Mouse (Mus musculus): ENCODE data around the gene Elof1.

Elof1 gene

DNA sequence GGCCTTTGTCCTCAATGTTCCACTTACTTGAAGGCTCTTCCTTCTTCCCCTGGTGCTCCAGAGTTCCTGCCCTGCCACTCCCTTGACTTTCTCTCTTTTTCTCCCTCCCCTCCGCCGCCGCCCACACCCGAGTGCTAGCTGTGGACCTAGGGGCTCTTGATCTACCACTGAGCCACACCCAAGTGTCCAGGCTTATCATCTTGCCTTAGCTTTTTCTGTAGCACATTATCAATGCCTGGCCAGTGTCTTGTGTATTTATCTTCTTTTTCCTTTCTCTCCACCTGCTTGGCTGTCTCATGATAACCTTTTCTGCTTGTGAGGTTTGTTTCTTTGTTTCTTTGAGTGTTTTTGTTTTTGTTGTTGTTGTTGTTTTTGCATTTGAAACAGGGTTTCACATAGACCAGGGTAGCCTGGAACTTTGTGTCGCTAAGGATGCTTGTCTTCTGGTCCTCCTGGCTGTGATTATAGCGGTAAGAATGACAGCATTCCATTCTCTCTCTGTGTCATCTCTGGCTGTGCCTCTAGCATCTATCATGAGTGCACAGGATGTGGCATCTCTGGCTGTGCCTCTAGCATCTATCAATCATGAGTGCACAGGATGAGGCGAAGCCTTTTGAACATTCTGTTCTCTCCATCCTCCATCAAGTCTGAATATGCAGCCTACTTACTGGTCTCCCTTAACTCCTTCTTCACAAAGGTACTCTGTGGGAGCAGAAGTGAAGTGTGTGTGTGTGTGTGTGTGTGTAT lies 18.8 kb upstream of the Elof1 start, which contains the start of gene Acp5:
Gene Acp5 (minus strand): TSS at position 68 of the 747 bp plus-strand sequence.
- DNase-seq: no peak

DNA sequence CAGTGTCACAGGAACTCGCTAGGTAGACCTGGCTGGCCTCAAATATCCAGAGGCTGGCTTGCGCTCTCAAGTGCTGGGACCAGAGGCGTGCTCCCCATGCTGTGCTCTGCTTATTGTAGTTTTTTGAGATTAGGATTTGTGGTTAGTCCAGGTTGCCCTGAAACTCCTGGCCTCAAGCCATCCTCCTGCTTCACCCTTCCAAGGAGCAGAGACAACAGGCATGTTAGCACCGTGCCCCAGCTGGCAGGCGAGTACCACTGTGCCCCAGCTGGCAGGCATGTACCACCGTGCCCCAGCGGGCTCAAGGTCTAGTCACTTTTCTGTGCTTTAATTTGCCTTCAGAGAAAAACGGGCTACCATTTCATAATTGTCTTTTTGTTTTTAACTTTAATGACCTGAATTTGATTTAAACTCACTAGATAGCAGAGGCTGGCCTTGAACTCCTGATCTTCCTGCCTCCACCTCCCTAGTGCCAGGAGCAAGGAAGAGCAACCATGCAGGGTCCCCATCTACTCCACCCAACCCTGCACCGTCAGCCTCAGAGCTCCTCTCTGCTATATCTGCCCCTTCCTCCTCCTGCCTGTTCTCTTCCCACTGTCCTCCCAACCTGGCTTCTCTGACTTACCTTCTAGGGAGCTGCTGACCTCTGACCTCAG lies 18.1 kb upstream of the Elof1 start:
- no peak for DNase-seq

DNA sequence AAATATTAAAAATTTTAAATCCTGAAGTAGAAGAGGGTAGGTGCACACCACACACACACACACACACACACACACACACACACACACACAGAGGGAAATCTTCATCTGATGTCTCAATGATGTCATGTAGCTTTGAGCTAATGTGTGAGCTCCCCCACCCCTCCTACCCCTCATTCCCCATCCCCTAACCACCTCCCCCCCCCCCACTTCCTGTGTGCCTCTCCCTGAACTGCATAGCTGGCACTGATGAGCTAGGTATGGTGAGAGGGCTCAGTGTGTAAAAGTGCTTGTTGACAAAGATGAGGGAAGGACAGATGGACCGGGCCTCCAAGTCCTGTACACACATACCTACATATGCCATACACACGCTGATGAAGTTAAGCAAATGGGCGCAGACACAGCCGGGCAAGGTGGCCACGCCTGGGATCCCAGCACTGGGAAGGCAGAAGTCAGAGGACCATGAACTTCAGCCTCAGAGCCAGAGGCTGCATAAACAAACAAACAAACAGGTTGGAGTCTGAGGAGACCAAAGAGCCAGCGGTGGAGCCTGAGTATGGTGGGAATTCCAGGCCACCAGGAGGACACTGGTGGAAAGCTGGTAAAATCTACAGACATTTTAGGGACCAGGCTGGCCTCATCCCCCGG lies 17.4 kb upstream of the Elof1 start:
- DNase-seq: no peak

DNA sequence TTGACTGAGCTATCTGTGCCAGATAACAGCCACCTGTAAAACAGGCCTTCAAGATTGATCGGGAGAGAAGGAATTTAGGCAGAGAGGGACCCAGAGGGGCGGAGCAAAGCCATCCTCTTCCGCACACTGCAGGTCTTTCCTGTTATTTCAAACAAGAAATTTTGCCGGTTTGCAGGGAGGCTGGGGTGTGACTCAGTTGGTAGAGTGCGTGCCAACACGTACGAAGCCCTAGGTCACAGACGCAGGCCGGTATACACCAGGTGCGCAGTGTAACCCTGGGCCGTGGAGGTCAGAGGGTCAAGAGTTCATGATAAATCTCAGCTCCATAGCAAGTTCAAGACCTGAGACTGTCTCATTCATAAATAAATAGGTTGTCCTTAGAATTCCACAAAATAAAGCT lies 15.2 kb upstream of the Elof1 start:
- DNase-seq: no peak

DNA sequence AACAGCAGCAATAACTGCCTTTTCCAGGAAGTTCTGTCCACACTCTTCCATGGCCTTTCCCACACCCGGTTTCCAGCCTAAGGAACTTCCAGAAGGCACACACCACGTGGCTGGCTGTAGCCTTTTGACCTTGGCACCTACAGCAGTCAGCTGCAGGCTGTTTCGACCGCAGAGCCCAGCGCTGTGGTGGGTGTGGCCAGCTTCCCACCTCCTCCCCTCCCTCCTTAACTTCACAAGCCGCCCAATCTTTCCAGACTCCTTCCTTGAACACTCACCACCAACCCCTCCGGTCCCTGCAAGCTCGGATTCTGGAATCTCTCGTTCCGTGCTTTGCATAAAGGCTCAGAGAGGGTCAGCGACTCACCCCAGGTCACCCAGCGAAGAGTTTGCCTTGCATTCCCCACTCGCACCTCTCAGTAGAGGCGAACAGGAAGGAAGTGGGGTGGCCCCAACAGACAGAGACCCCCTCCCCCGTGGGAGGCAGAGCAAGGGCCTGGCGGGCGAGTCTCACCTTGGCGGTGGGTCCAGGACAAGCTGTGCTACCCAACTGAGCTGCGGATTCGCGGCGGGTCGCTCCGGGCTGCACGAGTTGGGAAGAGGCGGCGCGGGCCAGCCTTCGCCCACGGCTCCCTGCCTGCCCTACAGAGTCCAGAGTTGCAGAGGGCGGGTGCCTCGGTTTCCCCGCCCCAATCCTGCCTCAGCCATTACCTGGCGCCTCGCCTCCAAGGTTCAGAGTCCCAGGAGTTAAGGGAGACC lies 14.4 kb upstream of the Elof1 start:
- DNase-seq: peak; percentile 96

DNA sequence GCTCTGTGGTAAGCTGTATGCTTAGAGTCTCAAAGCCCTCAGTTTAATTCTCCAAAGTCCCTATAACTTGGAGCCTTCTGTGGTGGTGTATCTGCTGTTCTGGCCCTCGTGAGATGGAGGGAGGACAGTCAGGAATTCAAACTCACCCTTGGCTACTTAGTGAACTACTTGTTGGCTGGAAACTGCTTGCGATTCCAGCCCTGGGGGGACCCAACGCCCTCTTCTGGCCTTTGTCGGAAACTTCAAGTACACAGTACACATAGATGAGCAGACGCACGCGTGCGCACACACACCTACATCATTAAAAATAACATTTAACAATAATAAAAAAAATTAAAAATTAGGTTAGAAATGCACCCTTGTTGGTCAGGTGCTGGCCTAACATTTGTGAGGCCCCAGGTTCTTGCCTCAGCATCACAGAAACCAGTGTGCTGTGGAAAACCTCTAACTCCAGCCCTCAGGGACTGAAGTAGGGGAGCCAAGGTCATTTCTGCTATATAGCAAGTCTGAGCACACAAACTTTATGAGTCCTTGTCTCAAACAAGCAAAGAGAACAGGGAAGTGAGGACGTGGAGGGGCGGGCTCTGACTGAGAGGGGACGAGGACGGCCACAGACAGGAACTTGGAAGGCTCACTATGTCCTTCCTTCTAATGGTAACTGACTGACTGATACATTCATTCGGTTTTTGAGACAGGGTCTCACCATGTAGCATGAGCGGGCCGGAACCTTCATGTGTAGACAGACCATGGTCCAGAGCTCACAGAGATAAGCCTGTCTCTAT lies 8.5 kb upstream of the Elof1 start:
- DNase-seq: peak; percentile 93

DNA sequence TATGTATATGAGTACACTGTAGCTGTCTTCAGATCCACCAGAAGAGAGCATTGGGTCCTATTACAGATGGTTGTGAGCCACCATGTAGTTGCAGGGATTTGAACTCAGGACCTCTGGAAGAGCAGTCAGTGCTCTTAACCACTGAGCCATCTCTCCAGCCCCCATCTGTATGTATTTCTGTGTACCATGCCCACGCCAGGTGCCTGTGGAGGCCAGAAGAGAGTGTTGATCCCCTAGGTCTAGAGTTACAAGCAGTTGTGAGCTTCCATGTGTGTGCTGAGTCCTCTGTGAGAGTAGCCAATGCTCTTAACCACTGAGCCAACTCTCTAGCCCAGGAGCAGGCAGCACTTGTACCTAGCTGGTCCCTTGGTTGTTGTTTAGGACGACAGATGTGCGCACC lies 7.2 kb upstream of the Elof1 start:
- DNase-seq: no peak

DNA sequence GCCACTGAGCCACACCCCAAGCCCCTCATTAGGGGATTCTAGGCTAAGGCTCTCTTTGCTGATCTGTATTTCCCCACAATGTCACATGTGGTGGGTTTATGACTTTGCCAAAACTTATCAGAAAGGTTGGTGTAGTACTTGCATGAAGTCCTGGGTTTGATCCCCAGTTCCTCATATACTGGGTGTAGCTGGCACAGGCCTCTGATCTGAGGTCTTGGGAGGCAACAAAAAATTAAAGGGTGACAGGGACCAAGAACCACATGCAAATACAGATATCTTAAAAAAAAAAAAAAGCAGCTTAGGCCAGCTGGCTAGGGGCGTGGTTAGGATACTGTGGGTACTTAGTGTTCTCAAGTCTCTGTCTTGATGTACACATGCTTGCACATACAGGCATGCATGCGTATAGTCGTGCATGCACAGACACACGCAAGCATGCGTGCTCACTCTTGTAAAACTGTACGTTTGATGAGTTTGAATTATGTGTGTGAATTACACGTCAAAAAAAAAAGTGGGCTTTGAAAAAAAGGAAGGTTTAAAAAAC lies 6.2 kb upstream of the Elof1 start:
- no peak for DNase-seq

DNA sequence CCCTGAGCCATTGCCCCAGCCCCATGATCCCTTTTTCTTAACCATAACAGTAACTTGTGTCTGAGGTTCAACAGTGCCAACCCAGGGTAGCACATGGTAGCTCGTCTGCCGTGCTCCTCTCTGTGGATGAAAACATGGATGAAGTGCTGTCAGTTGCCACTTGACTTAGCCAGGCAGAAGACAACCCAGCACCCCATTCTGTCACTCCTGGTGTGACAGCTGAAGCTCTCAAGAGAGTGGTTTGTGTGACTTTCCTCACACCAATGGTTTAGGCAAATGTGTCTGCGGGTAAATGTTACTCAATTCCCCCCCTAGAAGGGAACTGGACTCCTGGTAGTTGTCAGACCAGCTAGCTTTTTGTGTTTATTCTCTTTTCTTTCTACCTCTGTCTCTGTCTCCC lies 5.0 kb upstream of the Elof1 start:
- no peak for DNase-seq

DNA sequence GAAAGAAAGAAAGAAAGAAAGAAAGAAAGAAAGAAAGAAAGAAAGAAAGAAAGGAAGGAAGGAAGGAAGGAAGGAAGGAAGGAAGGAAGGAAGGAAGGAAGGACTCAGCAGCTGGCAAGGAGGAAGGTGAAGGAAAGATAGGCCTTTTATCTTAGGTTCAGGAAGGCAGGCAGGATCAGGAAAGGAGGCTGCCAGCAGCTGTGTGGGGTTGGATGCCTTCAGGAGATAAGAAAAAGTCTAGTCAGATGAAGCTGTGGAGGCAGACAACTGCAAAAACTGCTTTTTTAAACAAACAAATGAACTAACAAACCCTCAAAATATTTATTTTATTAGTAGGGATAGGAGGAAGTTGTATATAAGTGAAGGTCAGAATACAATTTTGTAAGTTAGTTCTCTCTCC lies 4.6 kb upstream of the Elof1 start:
- DNase-seq: no peak

DNA sequence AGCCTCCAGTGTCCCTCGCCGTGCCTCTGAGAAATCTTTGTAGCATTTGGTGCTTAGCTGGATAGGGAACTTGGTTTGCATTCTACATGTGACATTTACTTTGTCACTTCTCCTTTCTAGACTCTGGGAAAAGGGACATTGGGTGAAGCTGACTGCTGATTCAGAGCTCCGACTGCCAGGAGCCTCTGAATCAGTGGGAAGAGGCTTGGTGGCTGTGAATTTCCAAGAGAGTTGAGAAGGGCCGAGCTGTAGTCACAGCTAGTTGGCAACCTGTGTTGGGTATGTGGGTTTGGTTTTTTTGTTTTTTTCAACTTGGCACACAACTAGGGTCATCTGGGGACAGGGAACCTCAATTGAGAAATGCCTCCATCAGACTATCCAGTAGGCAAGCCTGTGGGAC lies 2.6 kb upstream of the Elof1 start:
- peak; percentile 93 for DNase-seq

DNA sequence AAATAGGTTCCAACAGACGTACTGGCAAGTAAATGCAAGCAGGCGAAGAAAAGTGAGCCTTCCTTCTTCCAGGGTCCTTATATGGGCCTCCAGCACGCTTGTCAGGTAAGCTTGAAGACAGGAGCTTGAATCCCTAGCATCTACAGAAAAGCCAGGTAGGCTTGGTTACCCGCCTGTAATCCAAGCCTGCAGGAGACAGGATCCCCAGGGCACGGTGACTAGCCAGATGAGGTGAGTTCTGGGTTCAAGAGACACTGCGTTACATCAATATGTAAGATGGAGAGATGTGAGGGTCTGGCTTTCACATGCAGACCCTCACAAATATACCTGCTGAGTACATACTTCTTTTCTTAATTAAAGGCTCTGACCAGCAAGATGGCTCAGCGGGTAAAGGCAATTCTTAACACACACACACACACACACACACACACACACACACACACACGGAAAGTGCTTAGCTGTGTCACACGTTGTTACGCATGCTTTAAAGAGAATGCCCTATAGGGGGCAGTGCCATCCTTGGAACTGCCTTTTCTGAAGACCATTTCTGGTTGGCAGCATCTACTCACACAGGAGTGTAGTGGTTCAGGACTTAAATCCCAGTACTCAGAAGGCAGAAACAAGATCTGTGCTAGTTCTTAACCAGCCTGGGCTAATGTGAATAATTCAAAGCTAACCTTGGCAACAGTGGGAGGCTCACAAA lies 933 bp upstream of the Elof1 start:
- peak; percentile 87 for DNase-seq

DNA sequence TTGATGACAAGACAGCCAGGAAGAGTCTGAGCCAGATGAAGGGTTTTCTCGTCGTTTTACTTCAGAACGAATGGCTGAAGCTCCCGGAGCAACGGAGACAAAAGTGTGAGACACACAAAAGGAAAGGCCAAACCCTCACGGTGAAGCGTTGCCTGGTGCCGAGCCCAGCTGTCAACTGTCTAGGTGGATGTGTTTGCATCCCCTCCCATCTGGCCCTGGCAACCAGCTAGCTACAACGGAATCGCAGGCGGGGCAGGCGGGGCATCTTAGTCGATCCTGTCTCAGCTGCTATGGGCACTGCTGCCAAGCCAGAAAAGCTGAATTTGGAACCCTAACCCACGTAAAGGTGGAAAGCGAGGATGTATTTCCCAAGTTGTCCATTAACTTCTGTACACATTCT lies 886 bp downstream of the Elof1 start:
- no peak for DNase-seq

DNA sequence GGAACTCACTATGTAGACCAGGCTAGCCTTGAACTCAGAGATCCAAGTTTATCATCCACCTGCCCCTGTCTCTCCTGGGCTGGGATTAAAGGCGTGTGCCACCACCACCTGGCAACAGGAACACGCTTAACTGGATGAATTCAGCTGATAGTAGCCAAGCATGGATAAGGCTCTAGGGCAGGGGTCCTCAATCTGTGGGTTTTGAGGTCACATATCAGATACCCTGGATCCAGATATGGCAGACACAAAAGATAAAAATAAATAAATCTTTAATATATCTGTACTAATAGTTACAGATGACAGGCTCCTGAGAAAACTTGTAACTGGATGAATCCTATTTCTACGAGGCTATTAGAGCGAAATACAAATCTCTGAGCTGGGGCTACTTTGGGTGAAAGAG lies 1.3 kb downstream of the Elof1 start:
- no peak for DNase-seq

DNA sequence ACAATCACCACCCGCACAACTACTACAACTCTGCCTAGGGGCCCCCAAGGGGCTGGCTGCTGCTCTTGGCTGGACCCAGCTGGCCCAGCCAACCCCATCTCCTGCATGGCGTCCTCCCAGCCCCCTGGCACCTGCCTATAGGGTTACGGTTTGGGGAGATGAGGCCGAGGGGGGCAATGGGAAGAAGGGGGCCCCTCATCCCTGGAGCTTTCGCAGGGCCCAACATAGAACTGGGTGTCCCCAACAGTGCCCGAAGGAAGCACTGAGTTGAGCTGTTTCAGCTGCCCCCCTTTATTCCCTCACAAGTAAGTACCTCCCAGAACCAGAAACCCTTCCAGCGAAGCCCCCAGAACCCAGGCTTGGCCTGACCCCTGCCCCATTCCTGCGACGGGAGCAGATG lies 8.8 kb downstream of the Elof1 start:
- peak; percentile 91 for DNase-seq

DNA sequence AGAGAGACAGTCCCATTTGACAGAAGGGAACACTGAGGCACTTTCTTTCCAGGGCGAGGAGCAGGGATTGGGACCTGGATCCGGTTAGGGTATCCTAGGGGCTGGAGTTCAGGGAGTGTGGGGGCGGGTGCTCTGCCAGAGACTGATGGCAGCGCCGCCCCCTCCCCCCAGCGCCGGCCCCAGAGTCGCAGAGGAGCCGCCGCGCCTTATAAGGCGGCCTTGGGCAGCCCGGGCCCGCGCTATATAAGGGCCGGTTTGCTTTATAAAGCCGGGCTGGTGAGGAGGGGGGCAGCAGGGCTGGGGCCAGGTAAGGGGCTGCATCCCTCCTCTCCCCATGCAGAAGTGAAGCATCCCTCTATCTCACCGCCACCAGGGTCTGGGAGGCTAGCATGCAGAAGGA lies 17.1 kb downstream of the Elof1 start:
- DNase-seq: no peak

DNA sequence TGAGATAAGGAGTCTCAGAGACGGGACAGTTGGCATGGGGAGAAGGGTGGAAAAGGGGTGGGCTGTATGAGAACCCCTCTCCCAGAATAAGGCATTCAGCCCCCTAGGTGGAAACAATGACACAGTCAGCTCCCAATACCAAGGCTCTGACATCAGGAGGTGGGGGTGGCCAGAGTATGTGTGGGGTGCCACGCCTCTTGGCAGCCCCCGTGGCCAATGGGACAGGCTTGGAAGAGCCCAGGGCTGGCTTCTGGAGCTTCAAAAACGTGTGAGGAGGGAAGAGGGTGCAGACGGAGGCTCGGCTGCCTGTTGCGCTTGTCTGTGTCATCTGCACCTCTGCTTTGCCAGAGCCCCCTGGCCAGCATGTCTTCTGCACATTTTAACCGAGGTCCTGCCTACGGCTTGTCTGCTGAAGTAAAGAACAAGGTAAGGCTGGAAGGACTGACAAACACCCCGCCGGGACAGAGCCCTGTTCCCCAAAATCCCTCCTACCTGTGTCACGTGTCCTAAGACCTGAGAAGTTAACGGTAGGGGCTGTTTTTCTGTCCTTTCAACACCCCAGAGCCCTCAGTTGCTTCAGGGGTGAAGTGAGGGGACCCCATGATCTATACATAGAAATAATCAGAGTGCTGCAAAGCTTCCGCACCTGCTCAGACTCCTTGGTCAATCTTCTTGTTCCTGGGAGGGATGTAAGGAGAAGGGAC lies 17.8 kb downstream of the Elof1 start, which contains the start of gene Cnn1:
Gene Cnn1 (plus strand): TSS at position 224 of the 704 bp plus-strand sequence.
- peak; percentile 92 for DNase-seq

DNA sequence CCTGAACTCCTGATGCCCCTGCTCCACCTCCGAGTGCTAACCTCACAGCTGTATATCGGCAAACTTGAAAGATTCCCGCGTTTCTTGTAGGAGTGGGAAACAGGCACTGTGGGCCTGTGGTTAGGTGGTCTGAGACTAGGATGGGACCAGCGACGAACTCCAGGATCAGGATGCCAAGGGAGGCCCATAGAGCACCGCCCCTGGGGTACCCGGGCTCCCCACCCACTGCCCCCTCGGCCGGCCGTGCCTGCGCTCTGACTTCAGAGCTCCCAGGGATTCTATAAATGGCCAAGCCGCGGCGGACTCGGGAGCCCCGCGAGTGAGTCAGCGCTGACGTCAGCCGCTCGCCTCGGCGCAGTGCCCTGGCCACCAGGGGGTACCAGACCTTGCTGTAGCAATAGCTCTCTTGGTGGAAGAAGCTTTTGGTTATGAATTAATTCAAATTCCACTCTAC lies 21.1 kb downstream of the Elof1 start:
- peak; percentile 98 for DNase-seq

DNA sequence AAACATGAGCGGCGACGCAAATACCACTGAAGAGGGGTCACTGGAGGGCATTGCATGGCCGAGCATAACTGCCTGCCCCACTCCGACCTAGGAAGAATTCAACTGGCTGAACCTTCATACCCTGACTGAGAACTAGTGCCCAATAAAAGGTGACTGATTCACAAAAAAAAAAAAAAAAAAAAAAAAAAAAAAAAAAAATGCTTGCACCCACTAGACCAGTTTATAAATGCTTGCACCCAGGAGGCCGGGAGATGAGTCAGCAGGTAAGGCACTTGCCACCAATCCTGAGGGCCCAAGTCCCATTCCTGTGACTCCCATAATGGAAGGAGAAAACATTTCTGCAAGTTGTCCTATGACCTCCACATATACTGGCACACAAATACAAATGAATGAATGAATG lies 24.2 kb downstream of the Elof1 start:
- DNase-seq: no peak

DNA sequence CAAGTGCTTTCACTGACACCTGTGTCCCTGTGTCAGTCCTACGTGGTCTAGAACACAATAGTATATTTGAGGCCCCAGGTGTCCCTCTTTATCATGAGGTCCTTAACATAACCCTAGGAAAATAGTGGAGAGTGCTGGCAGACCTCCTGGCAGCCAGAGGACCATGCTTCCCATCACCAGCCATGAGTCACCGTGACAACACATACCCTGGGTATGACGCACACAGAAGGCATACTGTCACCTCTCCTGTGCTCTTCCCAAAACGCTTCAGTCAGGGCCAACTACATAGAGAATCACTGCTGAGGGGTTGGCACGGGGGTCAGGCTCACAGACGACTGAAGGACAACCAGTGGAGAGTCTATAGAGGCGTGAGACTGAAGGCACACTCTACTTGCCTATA lies 27.0 kb downstream of the Elof1 start:
- DNase-seq: no peak

DNA sequence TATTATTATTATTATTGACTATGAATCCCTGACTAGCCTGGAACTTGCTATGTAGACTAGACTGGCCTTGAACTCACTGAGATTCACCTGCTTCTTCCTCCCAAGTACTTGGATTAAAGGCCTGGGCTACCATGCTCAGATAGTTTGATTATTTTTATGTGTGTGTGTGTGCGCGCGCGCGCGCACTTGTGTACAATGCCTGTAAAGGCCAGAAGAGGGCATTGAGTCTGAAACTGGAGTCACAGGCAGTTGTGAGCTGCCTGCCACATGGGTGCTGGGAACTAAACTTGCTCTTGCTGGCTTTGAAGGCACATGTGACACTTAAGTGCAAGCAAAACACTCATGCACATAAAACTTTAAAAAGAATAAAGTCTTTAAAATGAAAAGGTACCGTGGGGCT lies 27.7 kb downstream of the Elof1 start:
- no peak for DNase-seq

All from heart, adult 11 months (tissue).